Mouse (Mus musculus) embryonic fibroblast, embryonic 13.5 days (primary cell): ENCODE results near the gene Rassf10.

Source experiments
- CTCF ChIP-seq: IDR thresholded peaks from 2 replicates; pipeline ENCODE4 v1.5.1; 2011; ENCODE audit warnings: mild to moderate bottlenecking, control low read depth, low read length, moderate library complexity, borderline replicate concordance; ENCODE audit not compliant: insufficient read depth
- POLR2A ChIP-seq: IDR thresholded peaks from 2 replicates; pipeline ENCODE4 v1.6.1; 2011; ENCODE audit warnings: low read depth, mild to moderate bottlenecking, control low read depth, low read length, moderate library complexity

- TF ChIP-seq CTCF (no peak), POLR2A (no peak)
These were observed 14.8 kb upstream of the Rassf10 start for GRCm38 (mm10) chr7:112938959-112939358.
